Mouse (Mus musculus): ENCODE results near the gene Wdr73.
"Not testable (repeated sequence)": the region's sequence is repeated elsewhere in the genome, so short reads cannot be mapped to it uniquely, and the experiment has no call there.

Wdr73 gene

GRCm38 (mm10) chr7:80900944-80901501 is at the start of gene Wdr73:
TSS of gene Wdr73 (minus strand) at chr7:80901269.
- ATAC-seq (ENCODE audit: insufficient number of reproducible peaks, low FRiP score, low TSS enrichment), result peak; percentile 79

- peak; percentile 100 for ATAC-seq (ENCODE audit: insufficient number of reproducible peaks, low FRiP score, low TSS enrichment)
Measured at GRCm38 (mm10) chr7:80947445-80948350, 46.6 kb upstream of the Wdr73 start, which contains the start of gene Sec11a. TSS of gene Sec11a (minus strand) at chr7:80947780.

GRCm38 (mm10) chr7:80939808-80940207 is 38.7 kb upstream of the Wdr73 start:
- no peak for ATAC-seq (ENCODE audit: insufficient number of reproducible peaks, low FRiP score, low TSS enrichment)

GRCm38 (mm10) chr7:80937304-80937666 is 36.2 kb upstream of the Wdr73 start:
- ATAC-seq (ENCODE audit: insufficient number of reproducible peaks, low FRiP score, low TSS enrichment), result not testable (repeated sequence)

GRCm38 (mm10) chr7:80936617-80937303 is 35.7 kb upstream of the Wdr73 start:
- not testable (repeated sequence) for ATAC-seq (ENCODE audit: insufficient number of reproducible peaks, low FRiP score, low TSS enrichment)

GRCm38 (mm10) chr7:80935834-80936233 is 34.8 kb upstream of the Wdr73 start:
- no peak for ATAC-seq (ENCODE audit: insufficient number of reproducible peaks, low FRiP score, low TSS enrichment)

GRCm38 (mm10) chr7:80932777-80933176 is 31.7 kb upstream of the Wdr73 start:
- ATAC-seq (ENCODE audit: insufficient number of reproducible peaks, low FRiP score, low TSS enrichment), result no peak

GRCm38 (mm10) chr7:80931618-80932207 is 30.6 kb upstream of the Wdr73 start:
- ATAC-seq (ENCODE audit: insufficient number of reproducible peaks, low FRiP score, low TSS enrichment), result no peak

GRCm38 (mm10) chr7:80923165-80923564 is 22.1 kb upstream of the Wdr73 start:
- ATAC-seq (ENCODE audit: insufficient number of reproducible peaks, low FRiP score, low TSS enrichment), result no peak

GRCm38 (mm10) chr7:80919647-80920008 is 18.6 kb upstream of the Wdr73 start:
- ATAC-seq (ENCODE audit: insufficient number of reproducible peaks, low FRiP score, low TSS enrichment), result no peak

GRCm38 (mm10) chr7:80918982-80919646 is 18.0 kb upstream of the Wdr73 start:
- no peak for ATAC-seq (ENCODE audit: insufficient number of reproducible peaks, low FRiP score, low TSS enrichment)

GRCm38 (mm10) chr7:80917916-80918465 is 16.9 kb upstream of the Wdr73 start:
- ATAC-seq (ENCODE audit: insufficient number of reproducible peaks, low FRiP score, low TSS enrichment), result no peak

GRCm38 (mm10) chr7:80912496-80912895 is 11.4 kb upstream of the Wdr73 start:
- no peak for ATAC-seq (ENCODE audit: insufficient number of reproducible peaks, low FRiP score, low TSS enrichment)

- ATAC-seq (ENCODE audit: insufficient number of reproducible peaks, low FRiP score, low TSS enrichment), result no peak
Measured at GRCm38 (mm10) chr7:80911053-80911452, 10.0 kb upstream of the Wdr73 start.

GRCm38 (mm10) chr7:80904921-80905515 is 3.9 kb upstream of the Wdr73 start, which contains the start of gene Nmb:
TSS of gene Nmb (minus strand) at chr7:80905076.
- ATAC-seq (ENCODE audit: insufficient number of reproducible peaks, low FRiP score, low TSS enrichment), result no peak

GRCm38 (mm10) chr7:80903625-80904422 is 2.8 kb upstream of the Wdr73 start:
- ATAC-seq (ENCODE audit: insufficient number of reproducible peaks, low FRiP score, low TSS enrichment), result no peak

- ATAC-seq (ENCODE audit: insufficient number of reproducible peaks, low FRiP score, low TSS enrichment), result no peak
Measured at GRCm38 (mm10) chr7:80901541-80902274, 639 bp upstream of the Wdr73 start.

GRCm38 (mm10) chr7:80897721-80898120 is 3.3 kb downstream of the Wdr73 start:
- no peak for ATAC-seq (ENCODE audit: insufficient number of reproducible peaks, low FRiP score, low TSS enrichment)

Measured in cerebellum, adult (tissue).